19 mouse cellular contexts compared by ENCODE assay signal in the genomic region with DNA sequence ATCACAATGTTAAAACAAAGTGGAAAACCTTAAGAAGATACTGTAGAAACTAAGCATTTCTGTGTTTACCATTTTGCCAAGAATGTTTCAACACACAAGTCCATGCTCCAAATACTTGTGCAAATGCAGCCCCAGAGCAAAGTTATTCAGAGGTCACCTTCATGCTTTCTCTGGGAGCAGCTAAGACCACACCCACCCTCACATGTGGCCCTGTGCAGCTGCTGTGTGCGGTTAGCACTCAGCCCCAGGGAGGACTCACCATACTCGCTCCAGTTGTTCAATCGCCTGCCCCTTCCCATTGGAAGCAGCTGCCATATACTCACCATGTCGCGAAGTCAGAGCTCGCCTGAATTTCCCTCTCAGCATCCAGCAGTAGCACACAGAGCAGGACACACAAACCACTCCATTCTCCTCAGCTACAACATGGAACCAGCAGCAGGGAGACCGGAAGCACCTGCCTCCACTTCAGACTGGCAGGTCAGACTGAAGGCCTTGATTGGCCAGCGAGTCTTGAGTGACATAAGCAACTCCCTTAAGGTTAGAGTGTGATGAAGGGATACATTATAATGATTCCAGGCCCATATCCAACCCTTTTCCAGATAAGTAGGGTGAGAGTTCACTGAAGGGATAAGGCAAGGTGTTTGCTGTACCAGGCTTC. TPM values are rescaled to one million over a fixed set of nuclear protein-coding genes. Genes with fewer than 3 reads are reported as not detected.
DNase-seq lines count a peak whose midpoint lies in the region; TF ChIP-seq lines count a peak whose summit lies in the region.
"Not testable (repeated sequence)": the region's sequence is repeated elsewhere in the genome, so short reads cannot be mapped to it uniquely, and the experiment has no call there.
"Had no signal": no experiment of that assay in that cellular context is flagged by ENCODE, and none has a peak within 500 bp of the region (broad histone marks: within the 10 kb centered on the region; RNA-seq: fewer than 3 reads in every experiment).

A gene (minus strand): TSS at position 434 of the 658 bp plus-strand sequence.

- H3K9ac ChIP-seq in ES-Bruce4 (ENCODE audit: low read depth, poor library complexity, severe bottlenecking), result peak within 1 kb of the TSS; percentile 33
- peak within 1 kb of the TSS; percentile 79 for H3K9ac ChIP-seq in ES-E14 (ENCODE audit: insufficient read depth, low read depth, low read length, poor library complexity, severe bottlenecking)

- H3K4me3 ChIP-seq in ES-Bruce4 (ENCODE audit: low read depth, low read length) (peak within 1 kb of the TSS; percentile 74), ES-E14 (ENCODE audit: insufficient read depth in 1 of 2, low read depth in 1 of 2, low read length in 2 of 2, poor library complexity in 1 of 2, severe bottlenecking in 1 of 2) (peak within 1 kb of the TSS; percentile 81 to 86)

- H3K27ac ChIP-seq in ES-Bruce4 (ENCODE audit: insufficient read depth, low read length) (0 out of 2 replicates have a peak within 1 kb of the TSS, but pooled peaks have one; percentile 30), ES-E14 (ENCODE audit: insufficient read depth, low read depth, low read length, poor library complexity, severe bottlenecking) (peak within 1 kb of the TSS; percentile 68)

- not testable (repeated sequence) for H3K9me3 ChIP-seq in ES-Bruce4 (replicated peaks; ENCODE audit: control insufficient read depth, insufficient read depth, low read length, poor library complexity, severe bottlenecking); ES-E14 (ENCODE audit: control insufficient read depth, insufficient read depth, low read depth, low read length)

- in situ Hi-C loops in ES-E14 (cut with MboI; ENCODE audit: low sequenced_read_pairs in 2 of 2, unreplicated experiment in 2 of 2), result not testable (repeated sequence)

- not testable (repeated sequence) for H3K27me3 ChIP-seq in ES-Bruce4 (ENCODE audit: control insufficient read depth, insufficient read depth, low read length, poor library complexity, severe bottlenecking)

- TF ChIP-seq EP300 in ES-Bruce4 (IDR thresholded peaks at IDR 0.05; ENCODE audit: insufficient read depth, low read depth, low read length), result not testable (repeated sequence)

- not testable (repeated sequence) for TF ChIP-seq CTCF in ES-Bruce4 (IDR thresholded peaks at IDR 0.05; ENCODE audit: low read depth, low read length)

- not testable (repeated sequence) for H3K4me1 ChIP-seq in ES-Bruce4 (ENCODE audit: control insufficient read depth, insufficient read depth, low read length); ES-E14 (ENCODE audit: control insufficient read depth in 2 of 2, insufficient read depth in 2 of 2, low read length in 2 of 2, poor library complexity in 1 of 2)

- TF ChIP-seq POLR2A in ES-Bruce4 (IDR thresholded peaks at IDR 0.05; ENCODE audit: insufficient read depth, low read length), result peak; percentile 57

- H3K36me3 ChIP-seq in ES-Bruce4 (ENCODE audit: control insufficient read depth, insufficient read depth, low read length, poor library complexity, severe bottlenecking); ES-E14 (ENCODE audit: control insufficient read depth, insufficient read depth, low read length, poor library complexity, severe bottlenecking): not testable (repeated sequence)

- DNase-seq in 3134 (ENCODE audit: extremely low read depth, insufficient read length, low spot score) (peak; percentile 54), ES-E14 (ENCODE audit: low read depth, low spot score) (peak; percentile 63), R1 (ENCODE audit: low read depth, low spot score) (peak; percentile 94), ZHBTc4 (ENCODE audit: low read depth, low spot score) (peak; percentile 88)
- DNase-seq in testis, postnatal 14 days (ENCODE audit: low spot score), result peak; percentile 4

TF ChIP-seq in ES-E14, 5 proteins besides CTCF, POLR2A, EP300 and RAD21:
- peak; percentile 56; the same call in 1 of the 2 replicates for TF ChIP-seq CHD2 (IDR thresholded peaks at IDR 0.05; ENCODE audit: low read depth, low read length)

RNA-seq across cellular contexts. Expression of the gene that starts here (rescaled TPM):
- polyA plus RNA-seq in ES-Bruce4 (2011; ENCODE audit: insufficient read depth, insufficient read length, low read depth, missing spikeins), result 14.1 and 14.2 TPM in 2 replicates
- total RNA-seq in ES-E14 (2012; rRNA removed), result 38.7 and 45.9 TPM in 2 replicates
- total RNA-seq: common myeloid progenitor, adult 5-6 weeks; MEL had no signal
- polyA plus RNA-seq: adrenal gland, adult 2 months; brain, embryonic 14.5 days; embryonic facial prominence, embryonic 11.5 days; embryonic facial prominence, embryonic 13.5 days; embryonic facial prominence, embryonic 15.5 days; erythroblast, embryonic 14.5 days; forebrain, embryonic 10.5 days; forebrain, embryonic 12.5 days; forebrain, embryonic 14.5 days; forebrain, embryonic 16.5 days; frontal cortex, adult 2 months had no signal

Comparison
In these comparisons a context has a peak if more than half of its experiments do, and no peak if none do; other contexts are left out.
1. Peak in every context shown above with its lines: DNase-seq, H3K4me3 ChIP-seq and H3K27ac ChIP-seq.
2. DNase-seq: peak in every context shown above with its lines; median percentile 94 in R1; 88 in ZHBTc4; 63 in ES-E14; 54 in 3134; 4 in testis, postnatal 14 days.